Mouse (Mus musculus) neural tube, embryonic 11.5 days (tissue): ENCODE measurements at regions not wholly inside any gene's neighbourhood (a gene's known extent, or its start where the extent isn't known, plus 50 kb on each side); places are given as distances from the start of the nearest gene placed in this dataset.

Source experiments
- ATAC-seq: fragments of 200-750 bp; cut with Nextera tagmentation; 2 replicates; pipeline ENCODE4 v1.8.0; 2017; ENCODE audit warnings: moderate number of reproducible peaks, mild to moderate bottlenecking, moderate TSS enrichment, moderate library complexity; ENCODE audit not compliant: insufficient read depth, low FRiP score, low TSS enrichment
- DNase-seq: peaks from one replicate; pipeline ENCODE4 v3.0.0-alpha.2; 2015; ENCODE audit warnings: low spot score
- H3K27ac ChIP-seq: fragments of 300-500 bp; sonication (generic); 2 replicates; pipeline ENCODE4 v1.5.1; 2014; ENCODE audit warnings: low read depth, mild to moderate bottlenecking, low read length
- H3K27me3 ChIP-seq: fragments of 300-500 bp; sonication (generic); 2 replicates; pipeline ENCODE4 v1.6.1; 2014; ENCODE audit warnings: mild to moderate bottlenecking, low read length, mixed read lengths; ENCODE audit not compliant: control insufficient read depth, insufficient read depth
- H3K36me3 ChIP-seq: fragments of 300-500 bp; sonication (generic); 2 replicates; pipeline ENCODE4 v1.6.1; 2014; ENCODE audit warnings: mild to moderate bottlenecking, low read length, moderate library complexity, mixed read lengths; ENCODE audit not compliant: control insufficient read depth, insufficient read depth
- H3K4me1 ChIP-seq: fragments of 300-500 bp; sonication (generic); 2 replicates; pipeline ENCODE4 v1.6.1; 2014; ENCODE audit warnings: low read length, mixed read lengths; ENCODE audit not compliant: control insufficient read depth, insufficient read depth
- H3K4me2 ChIP-seq: fragments of 300-500 bp; sonication (generic); 2 replicates; pipeline ENCODE4 v1.6.1; 2014; ENCODE audit warnings: low read depth, mild to moderate bottlenecking, moderate library complexity
- H3K4me3 ChIP-seq: fragments of 300-500 bp; sonication (generic); 2 replicates; pipeline ENCODE4 v1.5.1; 2014; ENCODE audit warnings: low read depth, low read length
- H3K9ac ChIP-seq: fragments of 300-500 bp; sonication (generic); 2 replicates; pipeline ENCODE4 v1.6.1; 2014; ENCODE audit warnings: mild to moderate bottlenecking, low read length
- H3K9me3 ChIP-seq: fragments of 300-500 bp; sonication (generic); 2 replicates; pipeline ENCODE4 v1.6.1; 2016; ENCODE audit warnings: low read length; ENCODE audit not compliant: control insufficient read depth
- WGBS: fragments of 180-500 bp; shearing (Covaris S2); extraction: QIAGEN DNeasy Blood & Tissue Kit; methylation state at CpG from one replicate; pipeline ENCODE4 v1.1.7; 2014; 5-methylcytosine and 5-hydroxymethylcytosine counted together

GRCm38 (mm10) chr13:16289633-16290032, 278.0 kb downstream of the Inhba start:
- Histone ChIP-seq H3K4me3 (no peak overlapping the region), H3K27ac (no peak overlapping the region), H3K9ac (no peak overlapping the region), H3K9me3 (no peaks in the 10 kb centered on the region), H3K27me3 (no peaks in the 10 kb centered on the region), H3K4me2 (no peak overlapping the region), H3K4me1 (no peaks in the 10 kb centered on the region), H3K36me3 (no peaks in the 10 kb centered on the region)
- ATAC-seq: no peak
- WGBS: 77% methylated on average over 2 of the region's 2 CpGs
- DNase-seq: no peak

- Histone ChIP-seq H3K36me3 (no peaks in the 10 kb centered on the region), H3K4me2 (no peak overlapping the region), H3K9me3 (no peaks in the 10 kb centered on the region), H3K27ac (no peak overlapping the region), H3K4me3 (no peak overlapping the region), H3K9ac (no peak overlapping the region), H3K27me3 (no peaks in the 10 kb centered on the region), H3K4me1 (no peaks in the 10 kb centered on the region)
- no peak for ATAC-seq
- WGBS: 85% methylated on average over 2 of the region's 2 CpGs
- DNase-seq: no peak
Observed at GRCm38 (mm10) chr13:16290784-16291183, 279.1 kb downstream of the Inhba start.

- no peaks in the 10 kb centered on the region for H3K36me3 ChIP-seq
- H3K4me1 ChIP-seq: no peaks in the 10 kb centered on the region
- no peak overlapping the region for H3K27ac ChIP-seq
- no peak overlapping the region for H3K9ac ChIP-seq
- WGBS: 85% methylated on average over 6 of the region's 6 CpGs
- no peak for DNase-seq
- H3K4me2 ChIP-seq: no peak overlapping the region
- ATAC-seq: no peak
- no peaks in the 10 kb centered on the region for H3K9me3 ChIP-seq
- H3K27me3 ChIP-seq: no peaks in the 10 kb centered on the region
- no peak overlapping the region for H3K4me3 ChIP-seq
Observed at GRCm38 (mm10) chr13:16291661-16292291, 280.1 kb downstream of the Inhba start.

- 78% methylated on average over 2 of the region's 2 CpGs for WGBS
- Histone ChIP-seq H3K27me3 (no peaks in the 10 kb centered on the region), H3K36me3 (no peaks in the 10 kb centered on the region), H3K9me3 (no peaks in the 10 kb centered on the region), H3K27ac (no peak overlapping the region), H3K4me1 (no peaks in the 10 kb centered on the region), H3K4me2 (no peak overlapping the region), H3K9ac (no peak overlapping the region), H3K4me3 (no peak overlapping the region)
- no peak for DNase-seq
- no peak for ATAC-seq
Observed at GRCm38 (mm10) chr13:16299756-16300155, 288.1 kb downstream of the Inhba start.

GRCm38 (mm10) chr13:16314669-16315068, 303.0 kb downstream of the Inhba start:
- Histone ChIP-seq H3K36me3 (no peaks in the 10 kb centered on the region), H3K9me3 (no peaks in the 10 kb centered on the region), H3K4me2 (no peak overlapping the region), H3K4me3 (no peak overlapping the region), H3K27me3 (no peaks in the 10 kb centered on the region), H3K9ac (no peak overlapping the region), H3K4me1 (no peaks in the 10 kb centered on the region), H3K27ac (no peak overlapping the region)
- WGBS: 93% methylated on average over 2 of the region's 2 CpGs
- DNase-seq: no peak
- ATAC-seq: no peak

GRCm38 (mm10) chr13:16315689-16316088, 304.0 kb downstream of the Inhba start:
- DNase-seq (no peak), ATAC-seq (no peak)
- Histone ChIP-seq H3K4me1 (no peaks in the 10 kb centered on the region), H3K4me3 (no peak overlapping the region), H3K4me2 (no peak overlapping the region), H3K9me3 (no peaks in the 10 kb centered on the region), H3K36me3 (no peaks in the 10 kb centered on the region), H3K27me3 (no peaks in the 10 kb centered on the region), H3K9ac (no peak overlapping the region), H3K27ac (no peak overlapping the region)
- 89% methylated on average over 2 of the region's 2 CpGs for WGBS

GRCm38 (mm10) chr13:16316581-16316980, 304.9 kb downstream of the Inhba start:
- ATAC-seq (no peak), DNase-seq (no peak)
- Histone ChIP-seq H3K9me3 (no peaks in the 10 kb centered on the region), H3K27ac (no peak overlapping the region), H3K4me1 (no peaks in the 10 kb centered on the region), H3K9ac (no peak overlapping the region), H3K36me3 (no peaks in the 10 kb centered on the region), H3K4me3 (no peak overlapping the region), H3K4me2 (no peak overlapping the region), H3K27me3 (no peaks in the 10 kb centered on the region)
- WGBS: 100% methylated on average over 2 of the region's 2 CpGs

GRCm38 (mm10) chr13:16317412-16317811, 305.8 kb downstream of the Inhba start:
- DNase-seq: no peak
- no peak overlapping the region for H3K27ac ChIP-seq
- no peak for ATAC-seq
- H3K9ac ChIP-seq: no peak overlapping the region
- 86% methylated on average over 3 of the region's 3 CpGs for WGBS
- H3K36me3 ChIP-seq: no peaks in the 10 kb centered on the region
- no peak overlapping the region for H3K4me3 ChIP-seq
- no peak overlapping the region for H3K4me2 ChIP-seq
- no peaks in the 10 kb centered on the region for H3K27me3 ChIP-seq
- H3K9me3 ChIP-seq: no peaks in the 10 kb centered on the region
- H3K4me1 ChIP-seq: no peaks in the 10 kb centered on the region

- H3K27me3 ChIP-seq: no peaks in the 10 kb centered on the region
- H3K36me3 ChIP-seq: no peaks in the 10 kb centered on the region
- no peaks in the 10 kb centered on the region for H3K4me1 ChIP-seq
- 93% methylated on average over 4 of the region's 4 CpGs for WGBS
- H3K27ac ChIP-seq: no peak overlapping the region
- H3K4me3 ChIP-seq: no peak overlapping the region
- no peaks in the 10 kb centered on the region for H3K9me3 ChIP-seq
- ATAC-seq (no peak), DNase-seq (no peak)
- H3K4me2 ChIP-seq: no peak overlapping the region
- no peak overlapping the region for H3K9ac ChIP-seq
Observed at GRCm38 (mm10) chr13:16320392-16320791, 308.7 kb downstream of the Inhba start.
